Mouse (Mus musculus) telencephalon, adult 2 months (tissue): ENCODE results near the gene Llgl2.

Source experiments
- DNase-seq: peaks from one replicate; pipeline ENCODE4 v3.0.0-alpha.2; 2011; ENCODE audit warnings: low read depth, low spot score

The Llgl2 gene

DNA sequence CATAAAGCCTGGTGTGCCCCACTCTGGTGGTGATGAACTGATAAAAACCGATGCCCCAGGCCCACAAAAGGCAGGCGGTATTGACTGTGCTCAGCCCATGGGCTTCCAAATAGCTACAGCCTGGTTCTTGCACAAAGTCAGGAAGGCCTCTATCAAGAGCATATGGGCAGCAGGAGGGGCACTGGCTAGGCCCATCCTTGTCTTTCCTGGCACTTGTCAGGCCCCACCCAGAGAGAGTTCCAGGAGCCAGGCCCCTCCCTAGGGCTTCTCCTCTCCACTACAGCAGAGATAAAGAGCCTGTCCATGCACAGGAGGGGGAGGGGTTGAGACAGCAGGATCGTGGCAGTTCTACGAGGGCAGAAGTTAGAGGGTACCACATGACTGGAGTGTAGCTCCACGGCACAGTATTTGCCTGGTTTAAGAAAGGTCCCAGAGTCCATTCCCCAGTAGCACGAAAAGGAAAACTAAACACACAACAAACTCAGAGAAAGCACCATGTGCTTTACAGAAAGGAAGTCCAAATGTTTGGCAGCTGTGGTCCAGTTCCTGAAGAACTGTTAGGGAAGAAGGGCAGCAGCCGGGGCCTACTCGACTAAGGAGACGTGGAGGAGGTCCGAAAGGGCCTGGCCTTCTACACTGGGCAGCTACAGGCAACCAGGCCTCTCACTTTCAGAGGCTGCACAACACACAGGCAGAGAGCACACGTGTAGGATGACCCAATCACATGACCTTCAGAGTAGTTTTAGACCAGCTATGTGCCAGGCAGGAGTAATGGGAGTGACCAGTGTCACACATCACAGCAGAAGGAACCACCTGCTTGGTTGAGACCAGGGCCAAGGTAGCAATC lies 79.8 kb downstream of the Llgl2 start:
- DNase-seq, result no peak

DNA sequence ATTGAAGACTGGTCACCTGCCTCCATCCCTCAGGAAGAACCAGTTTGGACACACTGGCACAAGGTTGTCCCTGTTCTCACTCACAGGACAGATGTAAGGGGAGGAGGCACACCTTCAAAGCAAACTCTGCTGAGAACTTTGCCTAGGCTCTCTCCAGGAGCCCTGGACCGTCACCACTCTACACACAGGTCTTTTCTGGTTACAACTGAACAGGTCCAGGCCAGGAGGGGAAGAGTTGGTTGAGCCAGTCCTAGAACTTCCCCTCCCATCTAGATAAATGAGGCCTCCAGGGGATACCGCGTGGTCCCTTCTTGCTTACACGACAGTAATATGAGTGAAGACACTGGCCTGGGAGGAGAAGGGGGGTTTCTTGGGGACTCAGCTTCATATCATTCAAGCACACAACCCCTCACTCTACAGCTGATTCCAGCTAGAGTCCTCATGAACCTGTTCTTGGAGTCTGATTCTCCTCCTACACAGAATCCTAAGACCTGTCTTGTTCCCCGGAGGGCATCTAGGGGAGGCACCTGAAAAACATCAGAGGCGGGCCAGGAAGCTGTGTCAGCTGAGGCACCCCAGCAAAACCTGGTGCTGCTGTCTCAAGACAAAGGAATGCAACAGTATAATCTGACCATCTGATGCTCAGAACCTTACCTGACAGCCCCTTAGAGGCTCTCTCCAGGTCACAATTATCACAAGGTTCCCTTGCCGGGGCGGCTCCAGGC lies 80.5 kb downstream of the Llgl2 start:
- DNase-seq, result no peak
